Mouse (Mus musculus) megakaryocyte, embryonic 14.5 days (primary cell): ENCODE data around the gene Cxcl12.

Experiments
- FLI1 ChIP-seq: IDR thresholded peaks from 2 replicates; pipeline ENCODE4 v1.6.1; 2012; ENCODE audit warnings: low read length, inconsistent platforms, mixed read lengths
- GATA1 ChIP-seq: IDR thresholded peaks from 3 replicates; pipeline ENCODE4 v1.6.1; 2012; ENCODE audit warnings: mixed read lengths, low read length, inconsistent platforms, borderline replicate concordance

GRCm38 (mm10) chr6:117199718-117200117 lies 31.4 kb downstream of the Cxcl12 start:
- TF ChIP-seq FLI1, result no peak
- no peak for TF ChIP-seq GATA1
